Mouse (Mus musculus) brain, embryonic 18.5 days (tissue): ENCODE data around the gene Gm12569.

Experiments used
- DNase-seq: peaks from one replicate; pipeline ENCODE4 v3.0.0-alpha.2; 2012; ENCODE audit warnings: low read depth, low spot score

Gene Gm12569

DNA sequence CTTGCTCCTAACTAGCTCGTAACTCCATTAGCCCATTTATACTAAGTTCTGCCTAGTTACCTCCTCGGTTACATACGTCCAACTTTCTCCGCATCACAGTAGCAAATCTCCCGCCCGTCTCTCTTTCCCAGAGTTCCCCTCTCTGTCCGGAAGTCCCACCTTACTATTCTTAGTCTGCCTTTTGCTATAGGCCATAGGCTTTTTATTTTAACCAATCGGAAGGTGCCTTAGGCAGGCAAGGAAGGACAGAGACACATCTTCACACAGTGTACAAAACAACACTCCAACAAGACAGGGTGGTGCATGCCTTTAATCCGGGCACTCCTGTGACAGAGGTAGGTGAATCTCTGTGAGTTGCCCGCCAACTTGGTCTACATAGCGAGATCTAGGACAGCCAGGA is at the start of gene Gm12569:
Gm12569 (plus strand) TSS at position 166 of the 400 bp plus-strand sequence.
- no peak for DNase-seq

- DNase-seq: no peak
Measured at GRCm38 (mm10) chr11:51202726-51203125, 17.5 kb upstream of the Gm12569 start.

- DNase-seq: no peak
Measured at GRCm38 (mm10) chr11:51207758-51208157, 12.5 kb upstream of the Gm12569 start.

DNA sequence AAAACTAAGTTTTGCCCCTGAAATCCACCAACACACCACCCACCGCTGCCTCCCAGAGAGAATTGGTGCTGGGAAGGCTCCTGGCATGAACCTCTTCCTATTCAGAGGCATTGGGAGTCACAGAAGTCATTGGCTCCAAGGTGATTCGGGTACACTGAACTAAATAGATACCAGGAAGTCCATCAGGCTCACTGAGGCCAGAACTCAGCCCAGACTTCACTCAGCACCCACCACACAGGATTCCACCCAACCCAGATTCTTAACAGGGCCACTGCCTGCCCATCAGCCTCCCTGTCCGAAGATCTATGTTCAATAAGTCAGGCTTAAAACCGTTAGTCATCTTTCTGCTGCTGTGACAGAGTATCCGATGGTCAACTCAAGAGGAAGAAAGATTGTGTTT is 8.8 kb upstream of the Gm12569 start:
- DNase-seq: no peak

DNA sequence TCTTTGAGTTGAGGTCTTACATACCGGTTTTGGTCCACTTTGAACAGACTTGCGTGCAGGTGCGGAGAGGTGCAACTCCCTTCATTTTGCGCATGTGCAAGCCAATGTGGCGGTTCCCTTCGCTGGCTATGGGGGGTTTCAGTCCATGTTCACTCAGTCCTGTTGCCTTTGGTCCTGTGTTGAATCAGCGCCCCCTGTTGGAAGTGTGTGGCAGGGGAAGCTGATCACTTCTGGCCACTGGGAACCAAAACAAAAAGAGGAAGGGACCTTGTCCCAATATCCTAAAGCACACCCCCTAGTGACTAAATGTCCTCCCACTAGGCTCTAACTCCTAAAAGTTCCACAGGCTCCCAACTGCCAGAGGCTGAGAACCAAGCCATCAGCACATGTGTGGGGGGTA is 6.3 kb upstream of the Gm12569 start:
- DNase-seq: no peak

- DNase-seq: no peak
Measured at GRCm38 (mm10) chr11:51219396-51219980, 785 bp upstream of the Gm12569 start.

DNA sequence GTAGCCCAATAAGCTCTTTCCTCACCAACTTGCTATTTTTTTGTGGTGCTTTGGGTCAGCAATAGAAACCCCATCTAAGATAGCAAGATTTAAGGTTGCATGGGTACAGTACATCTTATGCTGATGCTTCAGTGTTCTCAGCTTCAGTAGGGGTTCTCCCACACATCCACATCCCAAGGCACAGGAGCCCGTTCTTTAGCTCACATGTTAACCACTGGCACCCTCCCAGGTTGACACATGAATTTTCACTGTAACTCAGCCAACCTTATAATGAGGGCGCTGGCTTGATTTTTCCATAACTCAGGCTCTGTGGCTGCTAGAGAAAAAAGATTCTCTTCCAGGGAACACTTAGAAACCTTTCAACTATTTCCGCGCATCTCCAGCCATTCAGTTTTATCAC is 6.8 kb downstream of the Gm12569 start:
- no peak for DNase-seq

DNA sequence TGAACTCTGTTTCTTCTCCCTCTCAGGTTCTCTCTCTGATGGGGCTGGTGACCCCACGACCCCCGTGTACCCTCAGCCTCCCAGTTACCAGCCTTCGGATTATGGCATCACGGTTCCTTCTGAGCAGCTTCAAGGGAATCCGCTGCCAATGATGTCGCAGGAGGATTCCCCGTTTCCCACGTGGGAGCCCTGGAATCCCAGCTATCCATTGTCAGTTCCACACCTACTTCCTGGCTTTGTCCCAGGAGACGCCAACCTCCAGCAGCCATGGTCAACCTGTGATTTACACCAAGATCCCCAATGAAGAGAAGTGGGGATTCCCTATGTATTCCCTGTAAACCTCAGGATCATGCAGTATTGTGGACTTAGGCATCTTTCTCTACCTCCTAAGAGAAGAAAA is 14.4 kb downstream of the Gm12569 start:
- DNase-seq: no peak

DNA sequence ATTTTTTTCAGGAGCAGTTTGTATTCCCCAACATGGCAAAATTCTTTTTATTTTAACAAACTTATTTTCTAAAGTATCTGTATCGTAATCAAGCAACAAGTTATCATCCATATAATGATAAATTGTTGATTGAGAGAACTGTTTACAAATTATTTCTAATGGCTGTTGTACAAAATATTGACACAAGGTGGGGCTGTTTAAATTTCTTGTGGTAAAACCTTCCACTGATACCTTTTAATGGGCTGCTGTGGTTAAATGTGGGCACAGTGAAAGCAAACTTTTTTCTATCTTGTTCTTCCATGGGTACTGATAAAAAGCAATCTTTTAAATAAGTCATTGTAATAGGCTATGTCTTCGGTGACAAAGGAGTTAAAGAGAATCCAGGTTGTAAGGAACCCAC is 22.6 kb downstream of the Gm12569 start:
- no peak for DNase-seq

- no peak for DNase-seq
Measured at GRCm38 (mm10) chr11:51257006-51257405, 36.7 kb downstream of the Gm12569 start.

- no peak for DNase-seq
Measured at GRCm38 (mm10) chr11:51261680-51262219, 41.5 kb downstream of the Gm12569 start, which contains the start of gene Clk4. Gene Clk4 (plus strand): TSS chr11:51261730.

GRCm38 (mm10) chr11:51262342-51263285 is 42.3 kb downstream of the Gm12569 start, which contains the start of gene BC049762:
Gene BC049762 (minus strand): TSS chr11:51263046.
- peak; percentile 95 for DNase-seq

DNA sequence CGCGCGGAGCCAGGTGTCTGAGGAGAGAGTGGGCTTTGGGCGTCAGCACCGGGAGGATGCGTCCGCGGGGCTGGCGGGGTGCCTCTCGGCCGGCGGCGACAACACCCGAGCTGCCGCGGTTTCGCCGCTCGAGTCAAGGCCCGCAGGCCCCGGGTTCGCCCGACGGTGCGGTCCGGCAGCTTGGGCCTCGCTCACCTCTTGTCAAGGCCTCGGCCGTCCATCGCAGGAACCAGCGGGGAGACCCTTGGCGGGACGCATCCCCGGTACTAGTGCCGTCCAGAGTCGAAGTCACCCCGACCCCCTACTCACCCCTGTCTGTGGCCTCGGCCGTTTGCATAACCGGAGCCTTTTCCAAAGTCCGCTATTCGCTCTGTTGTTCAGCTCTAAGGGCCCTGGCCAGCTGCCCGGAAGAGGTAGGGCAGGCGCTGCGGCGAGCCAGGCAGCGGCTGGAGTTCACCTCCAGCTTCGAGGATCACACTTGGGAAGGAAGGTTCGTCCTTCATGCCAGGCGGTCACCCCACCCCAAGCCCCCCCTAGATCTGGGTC is 43.1 kb downstream of the Gm12569 start:
- DNase-seq: peak; percentile 4

GRCm38 (mm10) chr11:51264352-51264751 is 44.1 kb downstream of the Gm12569 start:
- no peak for DNase-seq

DNA sequence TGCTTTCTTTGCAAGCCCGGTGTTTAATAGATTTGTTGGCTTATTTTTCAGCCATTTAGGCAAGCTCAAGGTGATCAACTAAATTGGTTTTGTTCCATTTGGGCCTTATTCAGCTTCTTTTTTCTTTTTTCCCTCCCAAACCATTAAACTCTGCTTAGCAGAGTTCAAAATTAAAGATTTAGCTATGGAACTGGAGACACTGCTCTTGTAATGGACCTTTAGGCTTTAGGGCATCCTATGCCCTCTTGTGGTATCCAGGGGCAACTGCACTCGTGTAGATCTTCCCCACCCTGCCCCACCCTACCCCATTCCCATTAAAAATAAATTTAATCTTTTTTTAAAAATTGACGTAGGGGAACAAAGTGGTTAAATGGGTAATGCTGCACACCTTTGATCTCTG is 45.1 kb downstream of the Gm12569 start:
- DNase-seq: no peak

- no peak for DNase-seq
Measured at GRCm38 (mm10) chr11:51274418-51274817, 54.1 kb downstream of the Gm12569 start.
